Mouse (Mus musculus): ENCODE data around the gene Fto. TPM values are rescaled to one million over a fixed set of nuclear protein-coding genes. Genes with fewer than 3 reads are reported as not detected.

Gene Fto
- polyA plus RNA-seq, 1 experiment: 119 TPM

- Histone ChIP-seq H3K4me1 (ENCODE audit: control insufficient read depth, insufficient read depth, low read length) (0 out of 2 replicates have a peak, but pooled peaks cover 1% of the 10 kb centered on the region), H3K27ac (ENCODE audit: insufficient read depth, low read length) (no peak overlapping the region), H3K4me3 (ENCODE audit: insufficient read depth, low read length) (no peak overlapping the region)
- TF ChIP-seq CTCF (IDR thresholded peaks at IDR 0.05; ENCODE audit: extremely low read depth, insufficient read depth, low read length) (no peak), POLR2A (IDR thresholded peaks at IDR 0.05; ENCODE audit: extremely low read depth, insufficient read depth, low read length) (no peak)
These were observed 402.2 kb downstream of the Fto start for GRCm38 (mm10) chr8:91715387-91716085.

Other genes starting within 250 kb of the Fto start
- 36.3 and 40.1 TPM in 2 replicates for gene Rbl2, start 243.5 kb upstream of the Fto start, polyA plus RNA-seq (2012; rRNA removed)
- gene Aktip, start 113.5 kb upstream of the Fto start, polyA plus RNA-seq (2012; rRNA removed): 113 and 120 TPM in 2 replicates
- 7.8 and 8.1 TPM in 2 replicates for gene Rpgrip1l, start 263 bp upstream of the Fto start, polyA plus RNA-seq (2012; rRNA removed)